Mouse (Mus musculus) liver, postnatal 0 days (tissue): ENCODE results near the gene Gm20441. TPM values are rescaled to one million over a fixed set of nuclear protein-coding genes. Genes with fewer than 3 reads are reported as not detected.

Source experiments
- ATAC-seq: fragments of 200-750 bp; cut with Nextera tagmentation; 2 replicates; pipeline ENCODE4 v1.8.0; 2017; ENCODE audit warnings: mild to moderate bottlenecking, moderate library complexity
- DNase-seq: peaks from one replicate; pipeline ENCODE4 v3.0.0-alpha.2; 2016
- H3K27ac ChIP-seq: fragments of 300-500 bp; sonication (generic); 2 replicates; pipeline ENCODE4 v1.5.1; 2014; ENCODE audit warnings: antibody characterized with exemption, moderate library complexity, mild to moderate bottlenecking, low read depth
- H3K27me3 ChIP-seq: fragments of 300-500 bp; sonication (generic); 2 replicates; pipeline ENCODE4 v1.6.1; 2014; ENCODE audit warnings: low read length, control low read depth, mixed read lengths; ENCODE audit not compliant: insufficient read depth
- H3K36me3 ChIP-seq: fragments of 300-500 bp; sonication (generic); replicated peaks from 2 replicates; pipeline ENCODE4 v1.6.1; 2014; ENCODE audit warnings: mild to moderate bottlenecking, control low read depth, low read length, moderate library complexity, mixed read lengths; ENCODE audit not compliant: insufficient read depth
- H3K4me1 ChIP-seq: fragments of 300-500 bp; sonication (generic); 2 replicates; pipeline ENCODE4 v1.6.1; 2014; ENCODE audit warnings: antibody characterized with exemption, mild to moderate bottlenecking, control low read depth; ENCODE audit not compliant: insufficient read depth
- H3K4me2 ChIP-seq: fragments of 300-500 bp; sonication (generic); 2 replicates; pipeline ENCODE4 v1.6.1; 2014; ENCODE audit warnings: low read depth, mild to moderate bottlenecking, low read length, moderate library complexity, mixed read lengths
- H3K4me3 ChIP-seq: fragments of 300-500 bp; sonication (generic); 2 replicates; pipeline ENCODE4 v1.5.1; 2014; ENCODE audit warnings: low read depth, low read length
- H3K9ac ChIP-seq: fragments of 300-500 bp; sonication (generic); replicated peaks from 2 replicates; pipeline ENCODE4 v1.6.1; 2014; ENCODE audit warnings: mild to moderate bottlenecking, moderate library complexity
- H3K9me3 ChIP-seq: fragments of 300-500 bp; sonication (generic); 2 replicates; pipeline ENCODE4 v1.6.1; 2016; ENCODE audit warnings: mild to moderate bottlenecking, control low read depth, low read length, mixed read lengths
- CTCF ChIP-seq: sonication (generic); IDR thresholded peaks from 2 replicates; pipeline ENCODE4 v1.5.1; 2016; ENCODE audit warnings: antibody characterized with exemption, low read depth
- EP300 ChIP-seq: IDR thresholded peaks from 2 replicates; pipeline ENCODE4 v1.6.1; 2016; ENCODE audit warnings: antibody characterized with exemption, low read depth, mild to moderate bottlenecking
- WGBS: fragments of 180-500 bp; shearing (Covaris S2); extraction: QIAGEN DNeasy Blood & Tissue Kit; methylation state at CpG from one replicate; pipeline ENCODE4 v1.1.7; 2014; ENCODE audit not compliant: insufficient replicate concordance; 5-methylcytosine and 5-hydroxymethylcytosine counted together
- polyA plus RNA-seq: library from polyadenylated mRNA; unstranded; fragments of >200 nt; fragmentation: Nextera tagmentation; extraction: Ambion mirVana; gene quantifications from 2 replicates; pipeline ENCODE4 v1.2.1, GENCODE M21; 2015

Gm20441 gene
- polyA plus RNA-seq, 1 experiment from 2014 or later, result not detected

DNA sequence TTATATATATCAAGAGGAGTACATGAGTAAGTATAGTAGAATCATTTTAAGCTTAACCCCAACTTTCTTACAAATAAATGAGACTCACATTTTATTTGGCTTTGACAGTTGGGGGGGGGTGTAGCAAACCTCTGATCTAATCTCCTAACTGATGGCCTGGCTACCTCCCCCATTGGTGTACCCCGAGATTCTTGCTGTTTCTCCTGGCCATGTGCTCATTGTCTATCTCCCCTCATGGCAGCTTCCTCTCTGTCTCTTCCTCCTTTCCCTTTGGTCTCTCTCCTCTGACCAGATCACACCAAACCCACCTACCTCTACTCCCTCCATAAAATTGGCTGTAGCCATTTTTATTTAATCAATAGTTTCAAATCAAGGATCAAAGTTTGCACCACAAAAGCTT lies 43.0 kb upstream of the Gm20441 start:
- Histone ChIP-seq H3K36me3 (no peaks in the 10 kb centered on the region), H3K4me2 (no peak overlapping the region), H3K27ac (no peak overlapping the region), H3K4me1 (peaks cover 9% of the 10 kb centered on the region; the same call in 1 of the 2 replicates), H3K9me3 (no peaks in the 10 kb centered on the region), H3K27me3 (no peaks in the 10 kb centered on the region), H3K4me3 (no peak overlapping the region), H3K9ac (no peak overlapping the region)
- ATAC-seq, result no peak
- TF ChIP-seq EP300, result no peak
- no peak for TF ChIP-seq CTCF
- DNase-seq, result no peak
- 50% methylated on average over 1 of the region's 1 CpGs for WGBS

DNA sequence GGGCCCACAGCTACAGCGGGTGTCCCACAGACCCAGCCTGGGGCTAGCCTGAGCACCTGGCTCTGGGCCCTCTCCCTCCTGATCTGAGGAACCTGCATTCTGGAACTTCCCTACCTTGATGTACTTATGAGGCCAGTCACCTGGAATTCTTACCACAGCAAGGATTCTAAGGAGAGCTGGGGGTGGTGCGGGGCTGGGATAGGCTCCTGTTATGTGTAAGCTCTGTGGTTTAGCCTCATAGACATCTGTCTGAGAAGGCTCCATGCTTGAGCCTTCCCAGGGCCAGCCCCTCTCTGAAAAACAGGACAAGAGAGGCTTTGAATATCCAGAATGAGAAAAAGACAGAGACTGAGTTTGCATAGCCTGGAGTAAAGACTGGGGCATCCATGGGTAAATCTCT lies 41.7 kb upstream of the Gm20441 start, which contains the start of gene Gstt4:
Gene Gstt4, minus strand, starts transcription at position 101 of the 400 bp plus-strand sequence.
- H3K27me3 ChIP-seq, result no peaks in the 10 kb centered on the region
- no peak within 1 kb of the TSS for H3K27ac ChIP-seq
- 0 out of 2 replicates have a peak, but pooled peaks cover 3% of the 10 kb centered on the region for H3K4me1 ChIP-seq
- ATAC-seq (no peak), DNase-seq (no peak)
- no peak within 1 kb of the TSS for H3K4me2 ChIP-seq
- no peak within 1 kb of the TSS for H3K9ac ChIP-seq
- no peaks in the 10 kb centered on the region for H3K9me3 ChIP-seq
- WGBS, result 80% methylated on average over 2 of the region's 2 CpGs
- TF ChIP-seq EP300 (no peak), CTCF (no peak)
- no peaks in the 10 kb centered on the region for H3K36me3 ChIP-seq
- no peak within 1 kb of the TSS for H3K4me3 ChIP-seq

DNA sequence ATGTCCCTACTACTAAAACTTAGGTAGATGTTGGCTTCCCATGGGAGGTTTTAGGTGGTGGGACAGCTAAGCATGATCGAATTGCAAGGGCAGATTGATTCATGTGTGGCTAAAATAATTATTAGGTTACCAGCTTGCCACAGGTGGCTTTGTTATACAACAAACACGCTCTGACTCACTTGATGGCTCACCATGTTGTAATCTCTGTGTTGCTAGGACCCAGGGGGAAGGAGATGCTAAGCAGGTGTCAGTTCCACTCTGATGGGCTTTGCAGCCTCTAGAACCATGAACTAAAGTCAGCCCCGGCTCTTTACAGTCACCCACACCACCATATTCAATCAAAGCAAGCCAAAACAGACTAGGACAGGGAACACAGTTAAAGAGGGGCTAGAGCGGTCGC lies 39.1 kb upstream of the Gm20441 start:
- H3K27ac ChIP-seq, result no peak overlapping the region
- H3K36me3 ChIP-seq, result no peaks in the 10 kb centered on the region
- DNase-seq (no peak), ATAC-seq (no peak)
- 80% methylated on average over 5 of the region's 5 CpGs for WGBS
- no peak overlapping the region for H3K4me2 ChIP-seq
- H3K27me3 ChIP-seq, result no peaks in the 10 kb centered on the region
- no peak overlapping the region for H3K9ac ChIP-seq
- TF ChIP-seq EP300, result no peak
- no peaks in the 10 kb centered on the region for H3K4me1 ChIP-seq
- H3K9me3 ChIP-seq, result no peaks in the 10 kb centered on the region
- no peak overlapping the region for H3K4me3 ChIP-seq

DNA sequence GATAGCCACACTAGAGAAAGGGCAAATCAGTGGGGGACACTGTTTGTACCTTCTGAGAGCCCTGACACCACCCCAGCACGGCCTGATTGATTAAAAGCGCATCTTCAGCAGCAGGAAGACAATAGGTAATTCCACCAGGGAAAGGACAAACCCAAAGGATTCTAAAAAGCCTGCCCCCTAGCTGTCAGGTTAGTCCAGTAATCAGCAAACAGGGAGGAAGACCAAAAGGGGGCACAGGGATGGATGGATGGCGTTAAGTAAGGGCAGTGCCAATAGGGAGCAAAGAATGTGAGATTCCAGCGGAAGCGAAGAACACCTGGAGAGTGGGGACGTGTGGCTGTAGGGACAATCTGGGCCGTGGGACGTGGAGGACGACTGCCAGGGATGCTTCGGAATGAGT lies 37.9 kb upstream of the Gm20441 start:
- Histone ChIP-seq H3K36me3 (no peaks in the 10 kb centered on the region), H3K27ac (no peak overlapping the region), H3K9me3 (no peaks in the 10 kb centered on the region), H3K4me1 (no peaks in the 10 kb centered on the region), H3K27me3 (no peaks in the 10 kb centered on the region), H3K9ac (no peak overlapping the region), H3K4me2 (no peak overlapping the region), H3K4me3 (no peak overlapping the region)
- WGBS, result 69% methylated on average over 10 of the region's 10 CpGs
- ATAC-seq (no peak), DNase-seq (no peak)
- TF ChIP-seq CTCF, result peak; percentile 44
- TF ChIP-seq EP300, result no peak

DNA sequence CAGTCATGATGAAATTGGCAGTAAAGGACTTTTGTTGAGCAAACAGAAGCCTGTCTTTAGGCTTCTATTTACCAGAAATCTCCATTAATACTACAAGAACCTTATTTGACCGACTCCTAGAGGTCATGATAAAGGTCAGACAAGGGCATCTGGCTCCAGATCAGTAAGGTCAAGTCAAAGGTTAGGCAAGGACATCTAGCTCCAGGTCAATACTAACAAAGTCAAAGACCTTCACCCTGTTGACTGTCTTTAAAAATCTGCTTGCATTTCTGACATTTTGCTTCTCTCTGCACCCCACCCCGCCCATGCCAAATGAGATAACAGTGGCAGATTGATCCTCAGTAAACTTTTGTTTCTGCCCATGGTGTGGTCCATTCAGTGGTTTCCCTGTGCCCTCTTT lies 23.5 kb upstream of the Gm20441 start:
- no peaks in the 10 kb centered on the region for H3K36me3 ChIP-seq
- no peak overlapping the region for H3K4me3 ChIP-seq
- H3K9me3 ChIP-seq, result no peaks in the 10 kb centered on the region
- no peak overlapping the region for H3K4me2 ChIP-seq
- H3K27me3 ChIP-seq, result no peaks in the 10 kb centered on the region
- no peak overlapping the region for H3K9ac ChIP-seq
- ATAC-seq (no peak), DNase-seq (no peak)
- 28% methylated on average over 2 of the region's 2 CpGs for WGBS
- TF ChIP-seq CTCF (no peak), EP300 (no peak)
- H3K27ac ChIP-seq, result no peak overlapping the region
- no peaks in the 10 kb centered on the region for H3K4me1 ChIP-seq

DNA sequence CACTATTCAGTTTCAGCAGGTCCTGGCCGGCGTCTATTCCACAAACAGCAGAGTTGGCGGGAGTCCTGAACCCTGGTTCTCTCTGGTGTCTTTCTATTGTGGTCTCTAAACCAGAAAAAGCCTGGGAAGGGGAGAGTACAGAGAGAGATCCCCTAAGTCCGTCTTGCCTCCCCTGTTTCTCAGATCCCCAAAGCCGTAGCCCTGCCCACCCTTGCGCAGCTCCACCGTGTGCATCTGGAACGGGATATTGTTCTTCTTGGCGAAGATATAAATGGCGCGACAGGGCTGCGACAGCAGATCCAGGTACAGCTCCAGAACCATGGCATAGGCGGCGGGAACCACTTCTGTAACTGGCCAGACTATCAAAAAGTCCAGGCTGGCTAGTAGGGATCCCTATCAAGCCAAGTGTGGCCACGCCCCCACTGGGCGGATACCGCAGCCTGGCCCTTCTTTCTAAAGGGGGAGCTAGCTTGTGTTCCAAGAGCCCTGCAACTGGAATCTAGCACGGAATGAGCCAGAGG lies 17.5 kb upstream of the Gm20441 start, which contains the start of gene Gstt1:
Gene Gstt1, minus strand, starts transcription at position 409 of the 521 bp plus-strand sequence.
- Histone ChIP-seq H3K9ac (peak within 1 kb of the TSS; percentile 62), H3K27ac (peak within 1 kb of the TSS; percentile 55), H3K9me3 (no peaks in the 10 kb centered on the region), H3K4me1 (peaks cover 13% of the 10 kb centered on the region), H3K4me3 (peak within 1 kb of the TSS; percentile 44), H3K36me3 (no peaks in the 10 kb centered on the region), H3K4me2 (peak within 1 kb of the TSS; percentile 78), H3K27me3 (no peaks in the 10 kb centered on the region)
- DNase-seq, result peak; percentile 71
- peak; percentile 36; the same call in 1 of the 2 replicates for ATAC-seq
- TF ChIP-seq EP300 (no peak), CTCF (no peak)
- 4% methylated on average over 18 of the region's 18 CpGs for WGBS
